Mouse (Mus musculus) cerebellum, postnatal 36 days (tissue): ENCODE results near the gene Dnase2b.

ENCODE experiments used
- DNase-seq, 2 experiments: peaks; one replicate each; pipeline ENCODE4 v3.0.0; 2021 to 2022; ENCODE audit warnings: mixed read lengths in 2 of 2

Dnase2b gene

GRCm38 (mm10) chr3:146615496-146615895 is at the start of gene Dnase2b:
TSS of gene Dnase2b (minus strand) at chr3:146615596.
- DNase-seq = no peak

GRCm38 (mm10) chr3:146661907-146662306 is 46.5 kb upstream of the Dnase2b start:
- no peak for DNase-seq

GRCm38 (mm10) chr3:146661001-146661400 is 45.6 kb upstream of the Dnase2b start:
- peak in 1 of 2 experiments; percentile 9 for DNase-seq

- DNase-seq = peak; percentile 80 to 81
Observed at GRCm38 (mm10) chr3:146659321-146659720, 43.9 kb upstream of the Dnase2b start.

- DNase-seq = no peak
Observed at GRCm38 (mm10) chr3:146658061-146658639, 42.8 kb upstream of the Dnase2b start.

GRCm38 (mm10) chr3:146657433-146657832 is 42.0 kb upstream of the Dnase2b start:
- no peak for DNase-seq

GRCm38 (mm10) chr3:146655111-146655577 is 39.7 kb upstream of the Dnase2b start:
- DNase-seq = no peak

GRCm38 (mm10) chr3:146653692-146654091 is 38.3 kb upstream of the Dnase2b start:
- no peak for DNase-seq

- no peak for DNase-seq
Observed at GRCm38 (mm10) chr3:146652431-146652830, 37.0 kb upstream of the Dnase2b start.

- no peak for DNase-seq
Observed at GRCm38 (mm10) chr3:146651217-146651616, 35.8 kb upstream of the Dnase2b start, which contains the start of gene 4930503B20Rik. TSS of gene 4930503B20Rik (minus strand) at chr3:146651317.

GRCm38 (mm10) chr3:146650716-146651115 is 35.3 kb upstream of the Dnase2b start:
- DNase-seq = no peak

GRCm38 (mm10) chr3:146649311-146649894 is 34.0 kb upstream of the Dnase2b start:
- no peak for DNase-seq

- no peak for DNase-seq
Observed at GRCm38 (mm10) chr3:146641818-146642427, 26.5 kb upstream of the Dnase2b start.

- DNase-seq = no peak
Observed at GRCm38 (mm10) chr3:146632506-146632905, 17.1 kb upstream of the Dnase2b start.

- no peak for DNase-seq
Observed at GRCm38 (mm10) chr3:146628227-146628982, 13.0 kb upstream of the Dnase2b start.

- DNase-seq = no peak
Observed at GRCm38 (mm10) chr3:146625766-146626165, 10.4 kb upstream of the Dnase2b start.

- DNase-seq = no peak
Observed at GRCm38 (mm10) chr3:146621966-146622365, 6.6 kb upstream of the Dnase2b start.

- peak; percentile 80 to 85 for DNase-seq
Observed at GRCm38 (mm10) chr3:146620555-146621249, 5.3 kb upstream of the Dnase2b start.

GRCm38 (mm10) chr3:146620101-146620500 is 4.7 kb upstream of the Dnase2b start:
- no peak for DNase-seq

- no peak for DNase-seq
Observed at GRCm38 (mm10) chr3:146618357-146618756, 3.0 kb upstream of the Dnase2b start.

- DNase-seq = no peak
Observed at GRCm38 (mm10) chr3:146617946-146618345, 2.5 kb upstream of the Dnase2b start.

GRCm38 (mm10) chr3:146616533-146617283 is 1.3 kb upstream of the Dnase2b start:
- DNase-seq = no peak
